Mouse (Mus musculus) gastrocnemius, adult 8-10 months (tissue): Measurements from ENCODE around the gene Slc4a8. TPM values are rescaled to one million over a fixed set of nuclear protein-coding genes. Genes with fewer than 3 reads are reported as not detected.

ENCODE experiments used
- total RNA-seq, 4 experiments: library from RNA; stranded (reverse); gene quantifications; 2 replicates each; pipeline ENCODE4 v1.2.4; 2022

Gene Slc4a8
- total RNA-seq, 4 experiments from 2014 or later, result 0.65 to 1.6 (median 1.2) TPM

Other genes starting within 250 kb of the Slc4a8 start
- gene Tfcp2, start 209.7 kb upstream of the Slc4a8 start, total RNA-seq, result 10 to 100 TPM in 2 of 4 experiments, 1 to 10 TPM in 2; 7.9 to 11.6 (median 9.7) TPM
- gene Pou6f1, start 161.8 kb upstream of the Slc4a8 start, total RNA-seq, result 10 to 100 TPM; 14.7 to 16.6 (median 16.2) TPM
- gene Dazap2, start 146.4 kb upstream of the Slc4a8 start, total RNA-seq, result 10 to 100 TPM; 54.7 to 69.4 (median 57.5) TPM
- gene Smagp, start 124.8 kb upstream of the Slc4a8 start, total RNA-seq, result 1 to 10 TPM; 1.6 to 4.0 (median 2.1) TPM
- under 1 TPM in 2 of 4 experiments, not detected in 2; 0.36 to 0.40 TPM for gene Bin2, start 92.2 kb upstream of the Slc4a8 start, total RNA-seq
- gene Cela1, start 73.8 kb upstream of the Slc4a8 start, total RNA-seq, result under 1 TPM in 1 of 4 experiments, not detected in 3; 0.35 TPM
- gene Galnt6, start 32.4 kb upstream of the Slc4a8 start, total RNA-seq, result under 1 TPM in 1 of 4 experiments, not detected in 3; 0.07 TPM
- under 1 TPM in 3 of 4 experiments, not detected in 1; 0.12 to 0.22 (median 0.20) TPM for gene Scn8a, start 108.1 kb downstream of the Slc4a8 start, total RNA-seq